Mouse (Mus musculus): ENCODE results near the gene Thsd4. TPM values are rescaled to one million over a fixed set of nuclear protein-coding genes. Genes with fewer than 3 reads are reported as not detected.

Gene Thsd4
- polyA plus RNA-seq, 1 experiment = 1.9 TPM

GRCm38 (mm10) chr9:60148988-60149387 lies 372.9 kb downstream of the Thsd4 start:
- TF ChIP-seq CTCF (IDR thresholded peaks at IDR 0.05; ENCODE audit: low read depth, low read length) = no peak
- TF ChIP-seq POLR2A (IDR thresholded peaks at IDR 0.05; ENCODE audit: insufficient read depth, low read length) = no peak
- TF ChIP-seq EP300 (IDR thresholded peaks at IDR 0.05; ENCODE audit: insufficient read depth, low read depth, low read length) = no peak
- no peak overlapping the region for H3K27ac ChIP-seq (ENCODE audit: insufficient read depth, low read length)

GRCm38 (mm10) chr9:60147401-60147800 lies 374.4 kb downstream of the Thsd4 start:
- Histone ChIP-seq H3K9ac (ENCODE audit: low read depth, poor library complexity, severe bottlenecking) (no peak overlapping the region), H3K4me1 (ENCODE audit: control insufficient read depth, insufficient read depth, low read length) (no peaks in the 10 kb centered on the region), H3K27me3 (ENCODE audit: control insufficient read depth, insufficient read depth, low read length, poor library complexity, severe bottlenecking) (no peaks in the 10 kb centered on the region), H3K9me3 (replicated peaks; ENCODE audit: control insufficient read depth, insufficient read depth, low read length, poor library complexity, severe bottlenecking) (no peaks in the 10 kb centered on the region), H3K27ac (ENCODE audit: insufficient read depth, low read length) (no peak overlapping the region), H3K36me3 (ENCODE audit: control insufficient read depth, insufficient read depth, low read length, poor library complexity, severe bottlenecking) (no peaks in the 10 kb centered on the region), H3K4me3 (ENCODE audit: low read depth, low read length) (no peak overlapping the region)
- no peak for TF ChIP-seq EP300 (IDR thresholded peaks at IDR 0.05; ENCODE audit: insufficient read depth, low read depth, low read length)
- no peak for TF ChIP-seq POLR2A (IDR thresholded peaks at IDR 0.05; ENCODE audit: insufficient read depth, low read length)
- TF ChIP-seq CTCF (IDR thresholded peaks at IDR 0.05; ENCODE audit: low read depth, low read length) = no peak

More at GRCm38 (mm10) chr9:60148988-60149387, 372.9 kb downstream of the Thsd4 start:
- Histone ChIP-seq H3K36me3 (ENCODE audit: control insufficient read depth, insufficient read depth, low read length, poor library complexity, severe bottlenecking) (no peaks in the 10 kb centered on the region), H3K27me3 (ENCODE audit: control insufficient read depth, insufficient read depth, low read length, poor library complexity, severe bottlenecking) (no peaks in the 10 kb centered on the region), H3K9ac (ENCODE audit: low read depth, poor library complexity, severe bottlenecking) (no peak overlapping the region), H3K4me1 (ENCODE audit: control insufficient read depth, insufficient read depth, low read length) (no peaks in the 10 kb centered on the region), H3K4me3 (ENCODE audit: low read depth, low read length) (no peak overlapping the region), H3K9me3 (replicated peaks; ENCODE audit: control insufficient read depth, insufficient read depth, low read length, poor library complexity, severe bottlenecking) (no peaks in the 10 kb centered on the region)

- no peak overlapping the region for H3K27ac ChIP-seq (ENCODE audit: insufficient read depth, low read length)
- H3K27me3 ChIP-seq (ENCODE audit: control insufficient read depth, insufficient read depth, low read length, poor library complexity, severe bottlenecking) = no peaks in the 10 kb centered on the region
- H3K4me1 ChIP-seq (ENCODE audit: control insufficient read depth, insufficient read depth, low read length) = no peaks in the 10 kb centered on the region
- H3K9ac ChIP-seq (ENCODE audit: low read depth, poor library complexity, severe bottlenecking) = no peak overlapping the region
- H3K9me3 ChIP-seq (replicated peaks; ENCODE audit: control insufficient read depth, insufficient read depth, low read length, poor library complexity, severe bottlenecking) = no peaks in the 10 kb centered on the region
- no peaks in the 10 kb centered on the region for H3K36me3 ChIP-seq (ENCODE audit: control insufficient read depth, insufficient read depth, low read length, poor library complexity, severe bottlenecking)
- TF ChIP-seq CTCF (IDR thresholded peaks at IDR 0.05; ENCODE audit: low read depth, low read length) (no peak), POLR2A (IDR thresholded peaks at IDR 0.05; ENCODE audit: insufficient read depth, low read length) (no peak), EP300 (IDR thresholded peaks at IDR 0.05; ENCODE audit: insufficient read depth, low read depth, low read length) (no peak)
- H3K4me3 ChIP-seq (ENCODE audit: low read depth, low read length) = no peak overlapping the region
Observed at GRCm38 (mm10) chr9:60143816-60144215, 378.0 kb downstream of the Thsd4 start.

- Histone ChIP-seq H3K4me1 (ENCODE audit: control insufficient read depth, insufficient read depth, low read length) (no peaks in the 10 kb centered on the region), H3K9ac (ENCODE audit: low read depth, poor library complexity, severe bottlenecking) (no peak overlapping the region), H3K9me3 (replicated peaks; ENCODE audit: control insufficient read depth, insufficient read depth, low read length, poor library complexity, severe bottlenecking) (no peaks in the 10 kb centered on the region), H3K27me3 (ENCODE audit: control insufficient read depth, insufficient read depth, low read length, poor library complexity, severe bottlenecking) (no peaks in the 10 kb centered on the region), H3K27ac (ENCODE audit: insufficient read depth, low read length) (no peak overlapping the region), H3K36me3 (ENCODE audit: control insufficient read depth, insufficient read depth, low read length, poor library complexity, severe bottlenecking) (no peaks in the 10 kb centered on the region), H3K4me3 (ENCODE audit: low read depth, low read length) (no peak overlapping the region)
- TF ChIP-seq POLR2A (IDR thresholded peaks at IDR 0.05; ENCODE audit: insufficient read depth, low read length) (no peak), EP300 (IDR thresholded peaks at IDR 0.05; ENCODE audit: insufficient read depth, low read depth, low read length) (no peak), CTCF (IDR thresholded peaks at IDR 0.05; ENCODE audit: low read depth, low read length) (no peak)
Observed at GRCm38 (mm10) chr9:60141081-60141514, 380.7 kb downstream of the Thsd4 start.

- Histone ChIP-seq H3K4me1 (ENCODE audit: control insufficient read depth, insufficient read depth, low read length) (no peaks in the 10 kb centered on the region), H3K4me3 (ENCODE audit: low read depth, low read length) (no peak overlapping the region), H3K9ac (ENCODE audit: low read depth, poor library complexity, severe bottlenecking) (no peak overlapping the region), H3K9me3 (replicated peaks; ENCODE audit: control insufficient read depth, insufficient read depth, low read length, poor library complexity, severe bottlenecking) (no peaks in the 10 kb centered on the region), H3K27me3 (ENCODE audit: control insufficient read depth, insufficient read depth, low read length, poor library complexity, severe bottlenecking) (no peaks in the 10 kb centered on the region), H3K27ac (ENCODE audit: insufficient read depth, low read length) (no peak overlapping the region), H3K36me3 (ENCODE audit: control insufficient read depth, insufficient read depth, low read length, poor library complexity, severe bottlenecking) (no peaks in the 10 kb centered on the region)
- no peak for TF ChIP-seq POLR2A (IDR thresholded peaks at IDR 0.05; ENCODE audit: insufficient read depth, low read length)
- no peak for TF ChIP-seq EP300 (IDR thresholded peaks at IDR 0.05; ENCODE audit: insufficient read depth, low read depth, low read length)
- no peak for TF ChIP-seq CTCF (IDR thresholded peaks at IDR 0.05; ENCODE audit: low read depth, low read length)
Observed at GRCm38 (mm10) chr9:60140411-60140810, 381.4 kb downstream of the Thsd4 start.

- Histone ChIP-seq H3K27ac (ENCODE audit: insufficient read depth, low read length) (no peak overlapping the region), H3K4me3 (ENCODE audit: low read depth, low read length) (no peak overlapping the region), H3K36me3 (ENCODE audit: control insufficient read depth, insufficient read depth, low read length, poor library complexity, severe bottlenecking) (no peaks in the 10 kb centered on the region), H3K4me1 (ENCODE audit: control insufficient read depth, insufficient read depth, low read length) (no peaks in the 10 kb centered on the region), H3K27me3 (ENCODE audit: control insufficient read depth, insufficient read depth, low read length, poor library complexity, severe bottlenecking) (no peaks in the 10 kb centered on the region), H3K9me3 (replicated peaks; ENCODE audit: control insufficient read depth, insufficient read depth, low read length, poor library complexity, severe bottlenecking) (no peaks in the 10 kb centered on the region), H3K9ac (ENCODE audit: low read depth, poor library complexity, severe bottlenecking) (no peak overlapping the region)
- TF ChIP-seq POLR2A (IDR thresholded peaks at IDR 0.05; ENCODE audit: insufficient read depth, low read length) (no peak), EP300 (IDR thresholded peaks at IDR 0.05; ENCODE audit: insufficient read depth, low read depth, low read length) (no peak), CTCF (IDR thresholded peaks at IDR 0.05; ENCODE audit: low read depth, low read length) (no peak)
Observed at GRCm38 (mm10) chr9:60139446-60139845, 382.4 kb downstream of the Thsd4 start.
